Mouse (Mus musculus) CD4-positive helper T cell, adult 2 months (primary cell): ENCODE results near the gene Vash2.
A peak's percentile ranks its signal among the peaks of the same experiment; 100 is the strongest.
"Not testable (repeated sequence)": the region's sequence is repeated elsewhere in the genome, so short reads cannot be mapped to it uniquely, and the experiment has no call there.

Experiments used
- DNase-seq: peaks from one replicate; pipeline ENCODE4 v3.0.0-alpha.2; 2012; ENCODE audit warnings: low read depth, missing footprints, low spot score

Vash2 gene

DNA sequence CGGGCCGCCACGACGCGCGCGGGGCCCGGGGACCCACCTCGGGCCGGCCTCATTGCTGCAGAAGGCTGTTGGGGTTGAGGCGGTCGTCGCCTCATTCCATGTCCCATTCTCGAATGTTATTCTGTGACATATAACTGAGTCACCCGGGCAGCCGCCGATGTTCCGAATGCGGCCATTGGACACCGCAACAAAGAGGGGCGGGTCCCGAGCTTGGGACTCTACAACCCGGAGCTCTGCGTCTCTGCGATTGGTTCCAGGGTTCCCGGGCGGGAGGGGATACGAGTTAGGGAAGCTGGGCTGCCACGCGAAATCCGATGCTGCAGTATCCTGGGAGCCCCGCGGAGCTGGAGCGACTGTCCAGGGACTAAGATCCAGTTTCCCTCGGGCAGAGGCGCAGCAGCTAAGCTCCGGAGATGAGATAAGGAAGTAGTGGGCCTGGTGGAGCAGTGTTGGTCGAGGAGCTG, at the start of gene Vash2:
TSS of gene Vash2 (minus strand) at position 197 of the 464 bp plus-strand sequence.
- no peak for DNase-seq

DNA sequence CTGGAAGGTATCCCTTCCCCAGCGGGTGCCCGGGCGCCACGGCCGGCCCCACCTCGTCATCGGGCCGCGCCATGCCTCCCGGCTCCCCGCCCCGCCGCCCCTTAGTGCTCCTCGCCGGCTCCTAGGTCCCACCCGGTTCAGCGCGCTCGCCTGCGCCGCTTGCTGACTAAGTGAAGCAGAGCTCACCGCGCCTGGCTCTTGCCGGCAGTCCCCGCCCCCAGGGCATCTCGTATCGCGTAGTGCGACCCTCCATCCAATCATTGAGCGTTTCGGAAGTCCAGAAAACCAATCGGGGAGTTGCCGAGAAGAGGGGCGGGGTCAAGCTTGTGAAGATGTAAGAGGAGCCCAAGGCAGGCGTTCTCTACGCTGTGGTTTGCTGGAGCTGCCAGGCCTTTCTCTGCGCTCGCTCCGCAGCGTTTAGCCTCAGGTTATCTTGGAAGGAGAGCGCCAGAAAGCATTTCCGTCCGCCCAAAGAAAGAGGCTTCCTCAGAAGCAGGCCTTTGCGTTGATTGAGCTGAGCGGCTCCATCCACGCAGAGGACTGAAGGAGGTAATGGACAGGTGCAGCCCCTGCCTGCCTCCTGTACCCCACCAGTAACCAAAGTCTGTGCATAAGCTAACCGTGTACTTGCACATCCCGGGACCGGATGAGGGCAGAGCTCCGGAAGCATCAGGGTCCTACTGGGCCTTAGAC, 47.1 kb upstream of the Vash2 start, which contains the start of gene Flvcr1:
TSS of gene Flvcr1 (minus strand) at position 138 of the 693 bp plus-strand sequence.
- DNase-seq, result peak; percentile 99

DNA sequence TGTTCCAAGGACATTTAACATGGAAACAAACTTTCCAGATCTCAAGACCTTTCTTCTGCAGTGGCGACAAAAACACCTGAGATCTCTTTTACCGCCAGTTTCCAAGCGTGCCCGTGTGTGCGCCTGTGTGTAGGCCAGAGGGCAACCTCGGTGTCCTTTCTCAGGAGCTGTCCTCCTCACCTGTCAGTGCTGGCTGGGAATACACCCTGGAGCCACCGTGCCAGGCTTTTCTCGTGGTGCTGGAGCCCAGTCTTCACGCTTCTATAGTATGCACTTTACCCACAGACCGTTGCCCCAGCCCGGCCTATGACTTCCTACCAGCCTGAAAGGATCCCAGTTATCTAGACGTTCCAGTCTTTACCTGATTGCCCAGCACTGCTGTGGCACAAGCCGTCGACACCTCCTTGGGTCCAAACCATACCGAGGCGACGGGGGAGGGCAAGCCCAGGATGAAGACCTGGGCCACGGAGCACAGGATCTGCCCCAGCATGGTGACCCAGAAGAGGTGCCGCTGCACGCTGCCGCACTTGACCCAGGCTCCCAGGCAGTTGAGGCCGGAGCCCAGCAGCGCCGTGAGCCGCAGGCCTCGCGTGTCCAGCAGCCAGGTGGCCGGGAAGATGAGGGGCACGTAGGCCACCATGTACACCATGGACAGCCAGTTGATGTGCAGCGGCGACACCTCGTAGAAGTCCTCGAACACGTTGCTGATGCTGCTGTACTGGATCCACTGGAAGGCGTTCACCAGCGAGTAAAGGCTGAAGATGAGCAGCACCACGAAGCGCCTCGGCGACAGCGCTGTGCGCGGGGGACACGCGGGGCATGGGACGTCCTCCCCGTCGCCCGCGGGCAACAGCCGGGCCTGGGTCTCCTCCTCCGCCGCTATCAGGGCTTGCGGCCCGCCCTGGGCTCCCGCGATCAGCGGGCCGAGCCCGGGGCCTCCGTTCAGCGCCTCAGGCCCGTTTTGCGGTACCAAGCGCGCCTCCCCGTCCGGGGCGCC, 46.2 kb upstream of the Vash2 start:
- DNase-seq, result no peak

DNA sequence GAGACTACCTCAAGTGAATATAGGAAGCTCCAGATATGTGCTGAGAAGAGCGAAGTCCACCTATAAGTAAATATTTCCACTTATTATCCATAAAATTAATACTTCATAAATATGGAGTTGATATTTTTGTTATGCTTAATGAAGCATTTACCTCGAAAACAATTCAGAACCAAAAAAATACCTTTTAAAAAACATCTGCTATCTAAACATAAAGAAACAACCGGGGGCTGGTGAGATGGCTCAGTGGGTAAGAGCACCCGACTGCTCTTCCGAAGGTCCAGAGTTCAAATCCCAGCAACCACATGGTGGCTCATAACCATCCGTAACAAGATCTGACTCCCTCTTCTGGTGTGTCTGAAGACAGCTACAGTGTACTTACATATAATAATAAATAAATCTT, 44.7 kb upstream of the Vash2 start:
- DNase-seq, result not testable (repeated sequence)

DNA sequence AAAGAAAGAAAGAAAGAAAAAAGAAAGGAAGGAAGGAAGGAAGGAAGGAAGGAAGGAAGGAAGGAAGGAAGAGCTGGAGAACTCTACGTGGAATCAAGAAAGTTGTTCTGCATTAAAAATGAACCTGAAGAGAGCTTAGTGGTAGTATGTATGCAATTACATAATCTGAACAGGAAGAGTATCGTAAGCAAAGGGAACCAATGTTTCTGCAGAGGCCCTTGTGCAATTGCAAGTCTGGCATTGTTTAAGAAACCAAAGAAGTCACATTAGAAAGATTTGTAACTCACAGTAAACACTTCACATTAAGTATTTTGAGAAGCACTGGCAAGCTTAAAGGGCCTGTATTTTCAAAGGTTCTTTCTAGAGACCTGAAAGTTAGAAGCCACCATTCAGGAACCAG, 44.0 kb upstream of the Vash2 start:
- no peak for DNase-seq

DNA sequence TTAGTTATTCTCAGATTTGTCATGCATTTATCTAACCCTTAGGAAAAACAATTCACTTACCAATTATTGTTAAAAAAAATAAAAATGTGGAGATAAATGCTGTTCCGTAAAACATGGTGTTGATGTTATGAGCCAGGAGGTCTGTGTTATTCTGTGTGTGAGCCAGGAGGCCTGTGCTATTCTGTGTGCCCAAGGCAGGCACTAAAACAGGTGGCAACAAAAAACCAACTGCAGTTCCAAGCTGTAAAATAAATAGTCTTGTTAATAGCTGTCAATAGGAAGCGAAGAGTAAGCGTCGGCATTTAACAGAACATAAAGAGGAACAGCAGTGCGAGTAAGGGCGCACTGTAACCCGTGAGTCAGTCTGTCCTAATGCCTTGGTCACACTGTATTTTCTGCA, 41.9 kb upstream of the Vash2 start:
- DNase-seq, result no peak

DNA sequence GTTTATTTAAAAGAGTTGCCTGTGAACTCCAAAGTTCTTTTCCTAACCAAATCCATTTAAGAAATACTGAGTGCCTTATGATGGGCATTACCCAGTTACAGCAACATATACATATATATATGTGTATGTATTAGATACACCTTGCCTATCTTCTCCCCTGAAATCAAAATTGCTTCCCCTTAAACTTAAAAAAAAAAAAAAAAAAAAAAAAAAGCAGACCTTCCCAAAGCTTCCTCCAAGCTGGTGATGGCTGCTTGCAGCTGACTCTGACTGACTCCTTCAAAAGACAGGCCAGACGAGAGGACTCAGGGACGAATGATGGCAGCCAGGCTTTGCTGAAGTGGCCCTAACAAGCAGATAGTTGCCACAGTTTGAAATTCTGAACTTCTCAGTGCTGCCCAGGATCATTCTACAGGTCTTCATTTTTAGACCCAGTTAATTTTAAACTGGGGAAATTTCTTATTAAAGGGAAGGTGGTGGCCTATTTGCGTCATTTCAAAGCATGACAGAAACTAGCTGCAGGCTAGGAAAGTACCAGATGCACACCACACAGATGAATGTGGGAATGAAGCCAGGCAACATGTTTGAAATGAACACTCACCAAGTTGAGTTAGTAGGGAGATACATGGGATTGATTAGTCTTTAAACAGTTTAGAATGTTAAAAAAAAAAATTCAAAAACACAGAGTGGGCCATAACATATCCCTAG, 41.3 kb upstream of the Vash2 start:
- no peak for DNase-seq

DNA sequence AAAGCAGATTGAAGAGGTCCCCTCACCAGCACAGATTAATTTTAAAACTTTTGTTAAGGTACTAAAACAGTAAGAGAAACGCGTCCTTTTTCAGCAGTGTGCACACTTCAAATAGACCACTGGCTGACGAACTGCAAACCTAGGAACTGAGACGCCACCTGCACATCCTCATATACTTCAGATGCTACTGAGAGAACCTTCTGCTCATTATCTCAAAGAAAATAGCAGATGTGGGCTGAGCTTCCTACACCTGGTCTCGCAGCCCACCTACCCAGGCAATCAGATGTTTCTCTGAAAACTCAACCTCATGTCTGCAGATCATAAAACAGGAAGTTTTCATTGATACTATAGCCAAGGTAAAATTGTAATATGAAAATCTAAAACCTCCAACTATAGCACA, 40.7 kb upstream of the Vash2 start:
- DNase-seq, result no peak

DNA sequence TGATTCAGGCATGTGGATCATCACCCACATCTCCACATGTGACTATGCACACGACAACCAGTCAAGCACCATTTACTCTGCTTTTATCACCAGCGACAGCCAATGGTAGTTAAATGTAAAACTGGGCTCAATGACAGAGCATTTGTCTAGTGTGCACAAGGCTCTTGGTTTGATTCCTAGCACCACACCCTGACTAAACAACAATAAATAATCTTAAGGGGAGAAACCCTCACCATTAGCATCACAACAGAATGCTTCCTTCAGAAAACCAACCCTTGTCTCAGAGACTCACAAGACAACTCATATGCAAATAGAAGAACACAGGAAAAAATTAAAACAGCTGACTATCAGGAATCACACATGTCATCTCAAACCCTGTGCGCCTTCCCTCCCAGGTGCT, 35.2 kb upstream of the Vash2 start:
- DNase-seq, result no peak

DNA sequence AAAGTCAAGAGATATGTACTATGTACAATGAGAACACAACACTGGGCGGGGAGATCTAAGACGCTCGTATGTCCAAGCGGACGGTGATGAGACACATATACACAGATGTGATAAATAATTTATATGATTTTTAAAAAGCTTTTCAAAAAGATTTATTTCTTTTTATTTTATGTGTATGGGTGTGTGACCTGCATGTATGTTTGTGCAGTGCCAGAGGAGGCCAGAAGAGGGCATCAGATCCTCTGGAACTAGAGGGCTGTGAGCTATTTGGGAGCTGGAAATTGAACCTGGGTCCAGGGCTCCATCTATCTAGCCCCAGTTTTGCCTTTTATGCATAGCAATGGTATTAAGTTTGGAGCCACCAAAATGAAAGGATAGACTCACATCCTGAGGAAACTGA, 29.6 kb upstream of the Vash2 start:
- no peak for DNase-seq

DNA sequence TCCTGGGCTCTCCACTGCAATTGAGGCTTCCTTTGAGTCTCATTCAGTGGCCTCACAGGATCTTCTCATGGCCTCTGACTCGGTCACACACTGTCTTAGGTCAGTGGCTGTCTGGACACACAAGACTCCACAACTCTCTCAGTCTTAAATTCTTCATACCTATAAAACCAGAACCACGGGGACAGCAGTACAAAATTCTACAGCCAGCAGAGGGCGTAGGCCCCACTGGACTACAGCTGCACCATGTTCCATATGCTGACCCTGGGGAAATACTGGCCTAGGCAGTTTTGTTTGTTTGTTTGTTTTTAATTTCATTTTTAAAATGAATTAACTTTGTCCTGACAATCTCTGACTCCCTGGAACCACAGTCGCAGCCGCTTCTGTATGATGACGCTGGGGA, 23.1 kb upstream of the Vash2 start:
- peak; percentile 9 for DNase-seq

DNA sequence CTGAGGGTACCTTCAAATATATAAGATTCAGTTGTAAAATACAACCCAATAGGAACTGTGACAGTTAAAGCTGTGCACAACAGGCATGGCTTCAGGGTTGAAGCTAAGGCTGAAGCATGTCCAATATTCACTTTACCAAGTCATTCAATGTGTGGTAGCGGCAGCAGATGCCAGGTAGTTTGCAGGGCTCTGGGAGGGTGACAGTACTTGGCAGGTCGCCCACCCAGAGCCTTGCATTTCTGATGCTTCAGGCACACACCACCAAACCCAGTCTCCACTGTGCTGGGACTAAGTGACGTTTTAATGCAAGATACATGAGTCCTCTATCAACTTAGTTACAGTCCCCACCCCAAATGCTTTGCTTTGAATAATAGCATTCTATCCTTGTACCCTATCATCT, 21.6 kb upstream of the Vash2 start:
- DNase-seq, result no peak

DNA sequence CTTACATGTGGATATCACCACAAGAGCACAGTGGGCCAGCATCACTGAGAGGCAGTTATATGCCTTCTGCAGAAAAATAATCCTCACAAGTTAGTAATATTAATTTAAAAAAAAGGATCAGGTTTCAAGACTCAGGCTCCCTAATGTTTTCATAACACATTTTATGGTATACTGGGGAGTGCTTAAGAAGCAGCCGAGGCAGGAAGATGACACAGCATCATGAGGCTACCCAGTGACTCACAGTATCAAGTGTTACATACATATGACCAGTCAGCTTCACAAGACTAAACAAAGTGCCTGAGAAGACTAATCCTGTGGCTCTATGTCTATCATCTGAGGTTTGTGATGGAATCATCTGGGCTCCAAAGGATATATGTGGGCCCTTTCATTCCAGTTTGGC, 18.9 kb upstream of the Vash2 start:
- DNase-seq, result no peak

DNA sequence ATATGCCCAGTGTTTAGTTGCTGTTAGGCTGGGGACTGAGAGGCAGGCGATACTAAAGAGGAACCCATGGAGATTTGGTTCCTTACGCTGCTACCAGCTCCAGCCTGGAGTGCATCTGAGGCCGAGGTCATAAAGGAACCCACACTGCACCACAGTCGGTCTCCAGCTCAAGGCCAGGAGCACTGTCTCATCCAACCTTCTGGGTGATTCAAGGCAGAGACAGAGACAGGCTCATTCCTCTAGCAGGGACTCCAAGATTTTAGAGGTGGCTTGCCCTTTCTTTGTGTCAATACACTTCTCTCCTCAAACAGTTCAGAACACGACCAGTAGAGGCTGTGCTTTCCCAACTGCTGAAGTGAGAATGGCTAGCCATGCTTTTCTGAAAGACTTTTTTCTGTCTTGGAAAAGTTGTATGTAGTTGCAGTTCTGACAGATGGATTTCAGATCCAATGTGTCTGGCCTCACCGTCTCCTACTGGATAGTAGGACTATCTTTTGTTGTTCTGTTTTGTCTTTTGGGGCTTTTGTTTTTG, 17.3 kb upstream of the Vash2 start:
- DNase-seq, result no peak

DNA sequence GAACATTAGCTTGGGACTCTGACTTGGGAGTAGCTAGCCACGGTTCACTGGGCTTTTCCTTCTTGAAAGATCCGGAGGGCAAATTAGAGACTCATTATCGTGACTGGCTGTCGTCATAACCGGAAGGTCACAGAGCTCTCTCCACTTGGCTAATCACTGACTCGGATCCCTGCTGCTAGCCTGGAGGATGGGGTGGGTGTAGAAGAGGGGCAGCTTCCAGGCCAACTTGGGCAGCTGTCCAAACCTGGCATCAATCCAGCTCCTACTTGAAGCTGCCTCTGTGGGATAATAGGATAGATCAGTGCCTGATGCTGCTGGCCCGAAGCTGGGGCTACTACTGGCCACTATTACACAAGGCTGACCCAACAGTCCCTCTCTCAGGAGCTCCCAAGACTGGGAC, 16.5 kb upstream of the Vash2 start:
- no peak for DNase-seq

DNA sequence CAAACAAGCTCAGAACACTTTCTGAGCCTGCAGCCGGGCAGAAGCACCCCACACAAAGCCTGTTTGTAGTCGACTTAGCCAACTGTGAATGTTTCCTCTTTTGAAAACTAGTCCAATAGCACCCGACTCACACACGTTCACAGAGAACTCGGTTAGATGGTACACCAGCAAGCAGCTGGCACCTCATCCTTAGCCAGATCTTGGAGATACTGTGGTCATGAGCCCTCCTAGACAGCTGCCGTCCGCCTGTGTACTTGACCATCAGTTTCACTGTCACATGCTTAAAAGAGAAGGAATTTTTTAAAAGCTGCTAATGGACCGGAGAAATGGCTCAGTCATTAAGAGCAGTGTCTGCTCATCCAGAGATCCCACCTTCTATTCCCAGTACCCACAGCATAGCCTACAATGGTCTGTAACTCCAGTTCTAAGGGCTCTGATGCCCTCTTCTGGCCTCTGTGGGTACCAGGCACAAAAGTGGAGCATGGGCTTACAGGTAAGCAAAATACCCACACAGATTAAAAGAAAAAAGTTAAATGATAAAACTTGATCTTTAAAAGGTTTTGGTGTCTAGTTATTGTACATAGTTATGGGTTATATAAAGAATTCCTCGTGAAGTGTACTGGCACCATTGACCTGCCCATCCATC, 10.5 kb upstream of the Vash2 start:
- no peak for DNase-seq

DNA sequence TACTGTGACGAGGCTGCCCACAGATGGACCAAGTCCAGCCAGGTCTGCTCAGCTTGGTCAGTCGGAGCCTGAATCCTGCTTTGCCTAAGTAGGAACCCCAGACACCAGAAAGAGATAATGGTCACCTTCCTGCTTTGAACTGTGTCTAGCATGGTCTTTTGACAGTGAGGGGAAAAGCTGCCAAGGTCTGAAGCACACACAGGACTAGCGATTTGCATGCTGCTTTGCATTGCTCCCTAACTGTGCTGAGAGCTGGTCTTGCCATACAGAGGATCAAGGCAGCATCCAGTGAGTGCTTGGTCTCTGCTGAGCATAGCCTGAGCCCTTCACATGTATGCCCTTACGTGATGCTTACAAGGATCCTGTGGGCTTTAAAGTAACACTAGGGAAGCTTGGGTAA, 2.3 kb upstream of the Vash2 start:
- DNase-seq, result no peak

DNA sequence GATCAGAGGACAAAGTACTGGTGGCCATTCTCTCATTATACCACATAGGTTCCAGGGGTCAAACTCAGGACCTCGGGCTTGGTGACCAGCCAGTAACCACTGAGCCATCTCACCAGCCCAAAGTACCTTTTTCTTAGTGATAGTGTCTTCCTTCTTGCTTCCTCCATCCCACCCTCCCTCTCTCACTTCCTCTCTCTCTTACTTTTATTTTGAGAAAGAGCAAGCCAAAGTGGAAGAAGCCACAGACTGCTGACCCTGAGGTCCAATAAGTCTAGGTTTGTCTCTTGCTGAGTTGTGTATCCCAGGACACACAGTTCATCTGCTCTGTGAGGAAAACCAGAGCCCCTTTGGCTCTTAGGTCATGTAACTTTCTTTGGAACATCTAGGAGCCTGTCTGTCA, 1.4 kb upstream of the Vash2 start:
- no peak for DNase-seq

DNA sequence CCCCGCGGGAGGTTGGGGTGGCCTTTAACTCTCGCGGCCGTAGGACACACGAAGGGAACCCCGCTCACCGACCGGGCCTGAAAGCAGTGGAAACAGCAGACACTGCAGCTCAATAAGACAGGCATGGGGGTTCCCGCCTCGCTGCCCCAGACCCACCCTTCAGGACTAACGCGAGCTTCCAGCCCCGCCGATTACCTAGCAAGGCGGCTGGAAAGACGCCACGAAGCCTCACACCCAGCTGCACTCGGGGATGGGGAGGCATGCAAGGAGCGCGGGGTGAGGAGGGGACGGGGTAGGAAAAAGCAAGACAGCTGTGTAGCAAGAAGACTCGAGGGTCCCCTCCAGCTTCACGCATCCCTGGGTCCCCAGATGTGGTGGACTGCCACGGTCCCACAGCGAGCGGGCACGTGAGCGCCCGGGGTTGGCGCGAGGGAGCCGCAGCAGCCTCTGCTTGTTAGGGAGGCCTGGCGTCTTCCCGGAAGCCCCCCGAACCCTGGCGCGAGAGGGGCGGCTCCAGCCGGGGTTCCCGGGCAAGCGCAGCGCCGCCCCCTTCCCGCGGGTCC, 504 bp downstream of the Vash2 start:
- no peak for DNase-seq

DNA sequence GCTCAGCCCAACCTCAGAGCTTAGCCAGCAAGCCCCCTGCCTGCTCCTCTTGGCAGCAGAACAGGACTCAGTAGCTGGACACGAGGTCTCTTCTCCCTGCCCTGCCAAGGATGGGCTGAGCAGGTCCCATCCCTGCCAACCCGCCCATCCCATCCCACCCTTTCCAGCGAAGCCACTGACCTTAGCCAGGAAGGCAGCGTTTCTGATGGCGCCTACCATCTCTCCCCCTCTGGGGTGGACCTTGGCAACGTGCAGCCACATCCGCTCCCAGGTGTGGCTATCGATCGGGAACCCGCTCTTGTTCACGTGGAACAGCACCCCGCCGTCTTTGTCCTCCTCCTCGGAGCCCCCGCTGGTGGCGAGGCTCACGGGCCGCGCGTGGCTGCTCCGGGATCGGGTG, 1.1 kb downstream of the Vash2 start:
- no peak for DNase-seq
